Mouse (Mus musculus) thymus, adult 2 months (tissue): ENCODE results near the gene Arl8b.

ENCODE experiments used
- CTCF ChIP-seq: fragments of 200-500 bp; IDR thresholded peaks from 2 replicates; pipeline ENCODE4 v1.5.1; 2012; ENCODE audit warnings: mild to moderate bottlenecking, control low read depth, low read length, moderate library complexity, borderline replicate concordance; ENCODE audit not compliant: control insufficient read depth, poor library complexity, insufficient read depth; ENCODE audit errors: extremely low read depth
- POLR2A ChIP-seq: fragments of 200-500 bp; IDR thresholded peaks from 2 replicates; pipeline ENCODE4 v1.6.1; 2012; ENCODE audit warnings: mild to moderate bottlenecking, low read length, control low read depth, moderate library complexity; ENCODE audit not compliant: control insufficient read depth, poor library complexity, insufficient read depth; ENCODE audit errors: extremely low read depth

GRCm38 (mm10) chr6:108817510-108817909, 34.6 kb downstream of the Arl8b start:
- TF ChIP-seq POLR2A: no peak
- no peak for TF ChIP-seq CTCF
